Mouse (Mus musculus) midbrain, embryonic 14.5 days (tissue): Measurements from ENCODE around the gene Slc9a7. TPM values are rescaled to one million over a fixed set of nuclear protein-coding genes. Genes with fewer than 3 reads are reported as not detected.
A peak's percentile ranks its signal among the peaks of the same experiment; 100 is the strongest.

ENCODE experiments used
- ATAC-seq: fragments of 200-750 bp; cut with Nextera tagmentation; 2 replicates; pipeline ENCODE4 v1.8.0; 2017; ENCODE audit warnings: moderate number of reproducible peaks, moderate library complexity; ENCODE audit not compliant: low FRiP score, low TSS enrichment
- DNase-seq: peaks from one replicate; pipeline ENCODE4 v3.0.0-alpha.2; 2015
- H3K27ac ChIP-seq: fragments of 300-500 bp; sonication (generic); replicated peaks from 2 replicates; pipeline ENCODE4 v1.5.1; 2014; ENCODE audit warnings: mild to moderate bottlenecking, low read depth, low read length, moderate library complexity
- H3K27me3 ChIP-seq: fragments of 300-500 bp; sonication (generic); 2 replicates; pipeline ENCODE4 v1.6.1; 2014; ENCODE audit warnings: low read length, control low read depth, mixed read lengths; ENCODE audit not compliant: control insufficient read depth, insufficient read depth
- H3K36me3 ChIP-seq: fragments of 300-500 bp; sonication (generic); 2 replicates; pipeline ENCODE4 v1.6.1; 2014; ENCODE audit warnings: low read length, control low read depth; ENCODE audit not compliant: control insufficient read depth, insufficient read depth
- H3K4me1 ChIP-seq: fragments of 300-500 bp; sonication (generic); 2 replicates; pipeline ENCODE4 v1.6.1; 2014; ENCODE audit warnings: mild to moderate bottlenecking, antibody characterized with exemption, low read length, control low read depth; ENCODE audit not compliant: control insufficient read depth, insufficient read depth
- H3K4me2 ChIP-seq: fragments of 300-500 bp; sonication (generic); 2 replicates; pipeline ENCODE4 v1.6.1; 2014; ENCODE audit warnings: mild to moderate bottlenecking, low read length, moderate library complexity
- H3K4me3 ChIP-seq: fragments of 300-500 bp; sonication (generic); replicated peaks from 2 replicates; pipeline ENCODE4 v1.5.1; 2014; ENCODE audit warnings: low read depth, low read length
- H3K9ac ChIP-seq: fragments of 300-500 bp; sonication (generic); replicated peaks from 2 replicates; pipeline ENCODE4 v1.6.1; 2014; ENCODE audit warnings: mild to moderate bottlenecking, low read length, moderate library complexity
- H3K9me3 ChIP-seq: fragments of 300-500 bp; sonication (generic); 2 replicates; pipeline ENCODE4 v1.6.1; 2016; ENCODE audit warnings: low read length, control low read depth, mixed read lengths; ENCODE audit not compliant: control insufficient read depth
- WGBS: fragments of 180-500 bp; shearing (Covaris S2); extraction: QIAGEN DNeasy Blood & Tissue Kit; methylation state at CpG from one replicate; pipeline ENCODE4 v1.1.7; 2014; 5-methylcytosine and 5-hydroxymethylcytosine counted together
- polyA plus RNA-seq: library from polyadenylated mRNA; unstranded; fragments of >200 nt; fragmentation: Nextera tagmentation; extraction: Ambion mirVana; gene quantifications from 2 replicates; pipeline ENCODE4 v1.2.1, GENCODE M21; 2014

Gene Slc9a7
- 11.1 and 12.2 TPM in 2 replicates for polyA plus RNA-seq

DNA sequence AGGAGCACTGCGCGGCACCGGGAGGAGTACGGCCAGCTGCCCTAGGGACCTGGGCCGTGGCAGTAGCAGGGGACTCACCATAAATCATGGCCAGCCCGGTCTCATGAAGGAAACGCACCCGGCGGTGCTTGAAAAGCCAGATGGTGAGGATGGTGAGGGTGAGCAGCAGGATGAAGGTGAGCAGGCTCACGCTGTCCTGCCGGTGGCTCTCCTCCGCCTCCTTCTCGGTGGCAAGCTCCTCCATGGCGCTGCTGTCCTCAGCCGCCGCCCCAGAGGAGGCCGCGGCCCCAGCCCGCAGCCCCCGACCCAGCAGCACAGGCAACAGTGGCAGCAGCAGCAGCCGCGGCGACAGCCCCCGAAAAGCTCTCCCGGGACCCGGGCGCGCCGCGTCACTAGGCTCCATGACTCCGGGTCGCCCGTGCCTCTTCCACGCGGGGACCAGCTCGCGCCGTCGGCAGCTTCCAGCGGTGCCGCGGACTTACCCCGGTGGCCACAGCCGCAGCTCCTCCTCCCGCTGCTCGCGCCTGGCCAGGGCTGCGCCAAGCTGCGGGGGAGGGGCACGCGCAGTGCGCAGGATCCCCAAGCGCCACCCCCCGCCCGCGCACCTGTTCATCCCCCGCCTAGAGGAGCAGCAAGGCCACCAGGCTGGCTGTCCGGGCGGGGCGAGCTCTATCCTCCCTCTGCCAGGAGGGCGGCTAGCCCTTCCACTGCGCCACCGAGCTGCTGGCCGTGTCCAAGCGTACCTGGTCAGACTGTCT lies at the start of gene Slc9a7:
Gene Slc9a7, minus strand, starts transcription at position 526 of the 758 bp plus-strand sequence.
- H3K4me2 ChIP-seq, result peak within 1 kb of the TSS; percentile 55
- H3K4me3 ChIP-seq, result peak within 1 kb of the TSS; percentile 56
- ATAC-seq, result peak; percentile 90
- WGBS, result 17% methylated on average over 58 of the region's 65 CpGs
- H3K4me1 ChIP-seq, result no peaks in the 10 kb centered on the region
- DNase-seq, result peak; percentile 75
- H3K9ac ChIP-seq, result peak within 1 kb of the TSS; percentile 65
- no peaks in the 10 kb centered on the region for H3K27me3 ChIP-seq
- H3K27ac ChIP-seq, result peak within 1 kb of the TSS; percentile 52; the same call in 1 of the 2 replicates
- H3K36me3 ChIP-seq, result no peaks in the 10 kb centered on the region
- no peaks in the 10 kb centered on the region for H3K9me3 ChIP-seq

DNA sequence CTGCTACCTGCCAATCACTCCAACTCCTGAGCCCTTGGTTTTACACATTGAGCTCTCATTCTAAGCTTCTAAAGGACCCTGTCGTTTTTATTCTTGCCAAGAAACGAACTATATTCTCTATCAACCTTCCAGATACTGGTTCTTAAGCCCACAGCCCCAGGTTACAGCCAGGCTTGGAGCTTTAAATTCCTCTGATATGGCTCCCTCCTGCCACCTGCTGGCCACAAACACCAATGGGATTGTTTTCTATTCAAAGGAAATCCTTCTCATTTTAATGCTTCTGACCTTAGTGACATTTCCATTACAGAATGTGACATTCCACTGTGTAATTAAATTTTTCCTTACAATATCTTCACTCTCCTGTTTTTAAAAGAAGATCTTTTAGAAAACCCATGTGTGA lies 44.1 kb upstream of the Slc9a7 start:
- Histone ChIP-seq H3K9ac (no peak overlapping the region), H3K27me3 (no peaks in the 10 kb centered on the region), H3K9me3 (no peaks in the 10 kb centered on the region), H3K4me3 (no peak overlapping the region), H3K27ac (no peak overlapping the region), H3K36me3 (no peaks in the 10 kb centered on the region), H3K4me2 (no peak overlapping the region), H3K4me1 (no peaks in the 10 kb centered on the region)
- DNase-seq (peak; percentile 68), ATAC-seq (no peak)
- WGBS, result 26% methylated on average over 2 of the region's 2 CpGs

DNA sequence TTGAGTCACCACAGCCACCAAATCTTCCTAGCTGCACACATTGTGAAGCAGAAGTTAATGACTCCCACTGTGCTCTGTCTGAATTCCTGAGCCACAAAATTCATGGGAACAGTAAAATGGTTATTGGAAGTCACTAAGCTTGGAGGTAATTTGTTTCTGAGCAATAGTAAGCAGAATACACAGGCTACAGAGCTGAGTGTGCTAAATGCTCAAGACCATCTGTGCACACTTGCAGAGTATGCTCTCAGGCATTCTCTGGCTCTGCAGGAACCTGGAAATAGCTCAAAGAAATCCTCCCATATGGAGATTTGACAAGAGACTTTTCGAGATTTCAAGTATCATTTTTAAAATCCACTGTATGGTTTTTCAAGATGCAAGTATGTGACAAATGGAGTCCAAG lies 41.1 kb upstream of the Slc9a7 start:
- 71% methylated on average over 1 of the region's 1 CpGs for WGBS
- Histone ChIP-seq H3K9ac (no peak overlapping the region), H3K27ac (no peak overlapping the region), H3K4me1 (no peaks in the 10 kb centered on the region), H3K27me3 (no peaks in the 10 kb centered on the region), H3K36me3 (no peaks in the 10 kb centered on the region), H3K4me2 (no peak overlapping the region), H3K9me3 (no peaks in the 10 kb centered on the region), H3K4me3 (no peak overlapping the region)
- DNase-seq (no peak), ATAC-seq (no peak)

GRCm38 (mm10) chrX:20307215-20307614 lies 15.6 kb upstream of the Slc9a7 start:
- no peak overlapping the region for H3K9ac ChIP-seq
- no peaks in the 10 kb centered on the region for H3K27me3 ChIP-seq
- DNase-seq (no peak), ATAC-seq (no peak)
- 31% methylated on average over 3 of the region's 3 CpGs for WGBS
- H3K4me2 ChIP-seq, result no peak overlapping the region
- H3K9me3 ChIP-seq, result no peaks in the 10 kb centered on the region
- no peaks in the 10 kb centered on the region for H3K4me1 ChIP-seq
- no peaks in the 10 kb centered on the region for H3K36me3 ChIP-seq
- H3K4me3 ChIP-seq, result no peak overlapping the region
- no peak overlapping the region for H3K27ac ChIP-seq

- no peaks in the 10 kb centered on the region for H3K9me3 ChIP-seq
- no peaks in the 10 kb centered on the region for H3K4me1 ChIP-seq
- H3K36me3 ChIP-seq, result no peaks in the 10 kb centered on the region
- DNase-seq (no peak), ATAC-seq (no peak)
- no peaks in the 10 kb centered on the region for H3K27me3 ChIP-seq
- no peak overlapping the region for H3K4me2 ChIP-seq
- no peak overlapping the region for H3K9ac ChIP-seq
- H3K4me3 ChIP-seq, result no peak overlapping the region
- H3K27ac ChIP-seq, result no peak overlapping the region
These were observed 14.3 kb upstream of the Slc9a7 start for GRCm38 (mm10) chrX:20305941-20306340.

- Histone ChIP-seq H3K27ac (no peak overlapping the region), H3K9me3 (no peaks in the 10 kb centered on the region), H3K9ac (no peak overlapping the region), H3K4me3 (no peak overlapping the region), H3K36me3 (no peaks in the 10 kb centered on the region), H3K27me3 (no peaks in the 10 kb centered on the region), H3K4me2 (no peak overlapping the region), H3K4me1 (no peaks in the 10 kb centered on the region)
- ATAC-seq (no peak), DNase-seq (no peak)
These were observed 11.7 kb upstream of the Slc9a7 start for GRCm38 (mm10) chrX:20303280-20303679.

GRCm38 (mm10) chrX:20292040-20292417 lies 422 bp upstream of the Slc9a7 start:
- 0 out of 2 replicates have a peak, but pooled peaks have one; percentile 21 for ATAC-seq
- H3K4me3 ChIP-seq, result peak overlapping the region; percentile 56
- H3K9me3 ChIP-seq, result no peaks in the 10 kb centered on the region
- WGBS, result 37% methylated on average over 11 of the region's 11 CpGs
- H3K4me2 ChIP-seq, result peak overlapping the region; percentile 55
- no peak overlapping the region for H3K27ac ChIP-seq
- peak overlapping the region; percentile 65; the same call in 1 of the 2 replicates for H3K9ac ChIP-seq
- no peaks in the 10 kb centered on the region for H3K27me3 ChIP-seq
- H3K36me3 ChIP-seq, result no peaks in the 10 kb centered on the region
- DNase-seq, result no peak
- no peaks in the 10 kb centered on the region for H3K4me1 ChIP-seq

DNA sequence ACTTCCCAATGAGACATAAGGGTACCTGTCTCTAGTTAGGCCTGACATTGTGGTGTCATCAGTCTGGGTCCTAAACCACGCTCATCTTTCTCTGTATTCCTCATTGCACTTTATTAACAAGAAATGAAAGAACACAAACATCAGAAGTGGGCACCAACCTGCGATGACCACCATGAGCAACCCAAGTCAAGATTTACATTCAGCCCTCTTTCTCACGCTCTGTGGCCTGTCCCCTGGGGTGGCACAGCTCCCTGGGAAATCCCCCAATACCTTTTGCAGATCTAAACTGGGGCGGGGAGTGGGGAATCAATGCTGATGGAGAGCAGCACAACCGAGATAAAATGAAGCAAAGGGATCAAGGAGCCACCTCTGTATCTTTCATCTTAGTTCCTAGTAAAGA lies 892 bp downstream of the Slc9a7 start:
- WGBS, result 22% methylated on average over 5 of the region's 5 CpGs
- H3K4me1 ChIP-seq, result no peaks in the 10 kb centered on the region
- 0 out of 2 replicates have a peak overlapping the region, but pooled peaks have one; percentile 45 for H3K27ac ChIP-seq
- no peaks in the 10 kb centered on the region for H3K36me3 ChIP-seq
- H3K9me3 ChIP-seq, result no peaks in the 10 kb centered on the region
- ATAC-seq (no peak), DNase-seq (peak; percentile 13)
- H3K4me2 ChIP-seq, result peak overlapping the region; percentile 55
- peak overlapping the region; percentile 56 for H3K4me3 ChIP-seq
- peak overlapping the region; percentile 65; the same call in 1 of the 2 replicates for H3K9ac ChIP-seq
- H3K27me3 ChIP-seq, result no peaks in the 10 kb centered on the region

- peak overlapping the region; percentile 55 for H3K4me2 ChIP-seq
- H3K36me3 ChIP-seq, result no peaks in the 10 kb centered on the region
- no peak overlapping the region for H3K27ac ChIP-seq
- H3K4me1 ChIP-seq, result no peaks in the 10 kb centered on the region
- H3K9me3 ChIP-seq, result no peaks in the 10 kb centered on the region
- no peaks in the 10 kb centered on the region for H3K27me3 ChIP-seq
- H3K4me3 ChIP-seq, result no peak overlapping the region; the same call in 1 of the 2 replicates
- no peak for ATAC-seq
- no peak overlapping the region for H3K9ac ChIP-seq
- 87% methylated on average over 3 of the region's 3 CpGs for WGBS
- peak; percentile 6 for DNase-seq
These were observed 2.9 kb downstream of the Slc9a7 start for GRCm38 (mm10) chrX:20288674-20289073.
